Mouse (Mus musculus) cortical plate, adult 2 months (tissue): Measurements from ENCODE around the gene Tacc3.

Experiments used
- CTCF ChIP-seq: fragments of 200-500 bp; IDR thresholded peaks from 2 replicates; pipeline ENCODE4 v1.5.1; 2011; ENCODE audit warnings: mild to moderate bottlenecking, control low read depth, low read length; ENCODE audit not compliant: insufficient read depth; ENCODE audit errors: extremely low read depth
- POLR2A ChIP-seq: fragments of 200-500 bp; IDR thresholded peaks from 2 replicates; pipeline ENCODE4 v1.6.1; 2011; ENCODE audit warnings: mild to moderate bottlenecking, low read length, control low read depth; ENCODE audit not compliant: insufficient read depth; ENCODE audit errors: extremely low read depth

GRCm38 (mm10) chr5:33654424-33654823 lies 3.5 kb upstream of the Tacc3 start:
- TF ChIP-seq POLR2A (no peak), CTCF (no peak)
